Mouse (Mus musculus) intestine, postnatal 0 days (tissue): ENCODE measurements around the gene Cdipt. TPM values are rescaled to one million over a fixed set of nuclear protein-coding genes. Genes with fewer than 3 reads are reported as not detected.

ENCODE experiments used
- ATAC-seq: fragments of 200-750 bp; cut with Nextera tagmentation; 2 replicates; pipeline ENCODE4 v1.8.0; 2017; ENCODE audit warnings: mild to moderate bottlenecking, moderate TSS enrichment, moderate library complexity
- H3K27ac ChIP-seq: fragments of 300-500 bp; sonication (generic); 2 replicates; pipeline ENCODE4 v1.5.1; 2014; ENCODE audit warnings: mild to moderate bottlenecking, low read depth, low read length, moderate library complexity
- H3K27me3 ChIP-seq: fragments of 300-500 bp; sonication (generic); replicated peaks from 2 replicates; pipeline ENCODE4 v1.6.1; 2014; ENCODE audit warnings: low read length, mixed read lengths; ENCODE audit not compliant: control insufficient read depth, insufficient read depth
- H3K36me3 ChIP-seq: fragments of 300-500 bp; sonication (generic); 2 replicates; pipeline ENCODE4 v1.6.1; 2014; ENCODE audit warnings: mild to moderate bottlenecking, moderate library complexity; ENCODE audit not compliant: control insufficient read depth, insufficient read depth
- H3K4me1 ChIP-seq: fragments of 300-500 bp; sonication (generic); replicated peaks from 2 replicates; pipeline ENCODE4 v1.6.1; 2014; ENCODE audit warnings: antibody characterized with exemption, low read length, mixed read lengths; ENCODE audit not compliant: control insufficient read depth, insufficient read depth
- H3K4me2 ChIP-seq: fragments of 300-500 bp; sonication (generic); replicated peaks from 2 replicates; pipeline ENCODE4 v1.6.1; 2014; ENCODE audit warnings: low read depth, mild to moderate bottlenecking, moderate library complexity
- H3K4me3 ChIP-seq: fragments of 300-500 bp; sonication (generic); 2 replicates; pipeline ENCODE4 v1.5.1; 2014; ENCODE audit warnings: low read depth, low read length
- H3K9ac ChIP-seq: fragments of 300-500 bp; sonication (generic); 2 replicates; pipeline ENCODE4 v1.6.1; 2014; ENCODE audit warnings: mild to moderate bottlenecking, low read depth, low read length
- H3K9me3 ChIP-seq: fragments of 300-500 bp; sonication (generic); 2 replicates; pipeline ENCODE4 v1.6.1; 2016; ENCODE audit warnings: mixed run types; ENCODE audit not compliant: control insufficient read depth
- CTCF ChIP-seq: sonication (generic); IDR thresholded peaks from 2 replicates; pipeline ENCODE4 v1.5.1; 2016; ENCODE audit warnings: low read depth, mild to moderate bottlenecking, control low read depth, antibody characterized with exemption, moderate library complexity
- WGBS: fragments of 180-500 bp; shearing (Covaris S2); extraction: QIAGEN DNeasy Blood & Tissue Kit; methylation state at CpG from one replicate; pipeline ENCODE4 v1.1.7; 2014; 5-methylcytosine and 5-hydroxymethylcytosine counted together
- polyA plus RNA-seq: library from polyadenylated mRNA; unstranded; fragments of >200 nt; fragmentation: Nextera tagmentation; extraction: Ambion mirVana; gene quantifications from 2 replicates; pipeline ENCODE4 v1.2.1, GENCODE M21; 2015

Gene Cdipt
- polyA plus RNA-seq, 1 experiment from 2014 or later, result 169 TPM

DNA sequence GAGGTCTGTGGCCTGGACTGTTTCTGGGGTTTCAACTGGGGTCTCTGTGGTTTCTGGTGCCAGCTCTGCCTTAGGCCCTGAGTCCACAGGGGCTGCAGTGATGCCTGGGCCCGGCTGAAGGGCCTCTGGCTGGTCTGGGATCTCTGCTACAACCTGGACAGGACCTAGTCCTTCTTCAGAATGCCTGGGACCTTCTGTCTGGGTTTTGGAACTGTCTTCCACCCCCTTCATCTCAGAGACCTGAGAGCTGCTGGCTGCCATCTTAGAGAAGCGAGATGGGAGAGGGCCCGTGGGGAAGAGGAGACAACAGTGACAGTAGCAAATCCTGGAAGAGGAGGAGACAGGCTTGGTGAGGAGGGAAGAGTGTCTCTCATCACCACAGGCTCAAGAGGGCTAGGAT, 44.3 kb downstream of the Cdipt start:
- no peak for TF ChIP-seq CTCF

DNA sequence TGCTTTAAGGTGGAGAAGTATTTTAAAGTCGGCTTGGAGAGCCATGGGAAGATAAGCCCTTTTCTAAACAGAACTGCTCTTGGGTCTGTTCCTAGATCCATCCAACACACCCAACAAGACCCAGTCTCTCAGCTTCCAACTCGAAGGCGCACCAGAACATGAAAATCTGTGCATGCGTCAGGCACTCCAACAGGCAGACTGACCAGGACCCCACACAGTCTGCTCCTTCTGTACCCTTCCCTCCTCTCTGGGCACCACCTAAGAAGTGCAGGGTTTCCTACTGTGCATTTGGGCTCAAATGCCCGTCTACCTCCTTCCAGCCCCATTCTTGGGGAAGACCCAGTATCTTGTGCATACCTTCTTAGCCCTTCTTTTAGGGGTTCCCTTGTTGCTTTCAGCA, 44.8 kb downstream of the Cdipt start:
- peaks cover 11% of the 10 kb centered on the region; the same call in 1 of the 2 replicates for H3K4me1 ChIP-seq
- peak overlapping the region; percentile 73 for H3K4me2 ChIP-seq
- H3K27ac ChIP-seq, result no peak overlapping the region
- peaks cover 24% of the 10 kb centered on the region for H3K36me3 ChIP-seq
- H3K4me3 ChIP-seq, result peak overlapping the region; percentile 41
- 37% methylated on average over 5 of the region's 5 CpGs for WGBS
- ATAC-seq, result no peak
- H3K9me3 ChIP-seq, result no peaks in the 10 kb centered on the region
- H3K27me3 ChIP-seq, result no peaks in the 10 kb centered on the region
- no peak overlapping the region for H3K9ac ChIP-seq
- TF ChIP-seq CTCF, result no peak

More for the DNA sequence above, 44.3 kb downstream of the Cdipt start:
- H3K27me3 ChIP-seq, result no peaks in the 10 kb centered on the region
- ATAC-seq, result no peak
- peaks cover 11% of the 10 kb centered on the region; the same call in 1 of the 2 replicates for H3K4me1 ChIP-seq
- H3K4me3 ChIP-seq, result peak overlapping the region; percentile 41; the same call in 1 of the 2 replicates
- H3K36me3 ChIP-seq, result peaks cover 24% of the 10 kb centered on the region
- WGBS, result 69% methylated on average over 3 of the region's 3 CpGs
- H3K9me3 ChIP-seq, result no peaks in the 10 kb centered on the region
- peak overlapping the region; percentile 73 for H3K4me2 ChIP-seq
- H3K27ac ChIP-seq, result no peak overlapping the region
- no peak overlapping the region for H3K9ac ChIP-seq

DNA sequence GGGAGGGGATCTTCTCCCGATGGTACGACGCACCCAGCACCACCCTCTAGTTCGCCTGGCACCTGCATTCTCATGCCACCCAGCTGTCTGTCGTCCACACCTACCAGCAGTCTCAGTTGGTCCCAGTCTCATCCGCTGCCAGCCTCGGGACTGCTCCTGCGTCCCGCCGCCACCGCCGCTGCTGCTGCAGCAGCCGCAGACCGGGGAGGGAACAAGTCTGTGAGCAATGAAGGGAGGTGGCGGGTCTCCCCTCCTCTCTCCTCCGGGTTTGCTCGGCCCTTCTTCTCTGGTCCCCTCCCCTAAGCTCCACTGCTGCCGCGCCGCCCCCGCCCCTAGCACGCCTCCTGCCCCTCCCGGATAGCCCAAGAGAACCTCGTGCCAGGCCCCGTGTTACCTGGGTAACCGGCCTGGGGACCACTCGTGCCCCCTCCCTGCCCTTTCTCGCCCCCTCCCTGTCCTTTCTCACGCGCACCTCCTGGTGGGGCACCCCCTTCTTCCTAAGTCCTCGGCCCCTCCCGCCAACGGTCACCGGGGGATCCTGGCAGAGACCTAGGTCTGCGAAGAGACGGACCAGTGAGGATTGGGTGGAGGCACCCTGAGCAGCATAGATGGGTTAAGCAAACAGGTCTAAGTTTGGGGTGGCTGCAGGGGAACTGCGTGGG, 45.3 kb downstream of the Cdipt start, which contains the start of the genes Gm42742 and Prrt2:
Gene Gm42742 (minus strand): TSS at position 197 of the 662 bp plus-strand sequence.
Gene Prrt2 (minus strand): TSS at position 311 of the 662 bp plus-strand sequence.
- Histone ChIP-seq H3K27me3 (no peaks in the 10 kb centered on the region), H3K27ac (no peak within 1 kb of the TSS; the same call in 1 of the 2 replicates), H3K36me3 (peaks cover 24% of the 10 kb centered on the region), H3K9ac (0 out of 2 replicates have a peak within 1 kb of the TSS, but pooled peaks have one; percentile 11), H3K9me3 (no peaks in the 10 kb centered on the region), H3K4me2 (peak within 1 kb of the TSS; percentile 73), H3K4me3 (peak within 1 kb of the TSS; percentile 41), H3K4me1 (peaks cover 11% of the 10 kb centered on the region; the same call in 1 of the 2 replicates)
- no peak for TF ChIP-seq CTCF
- WGBS, result 5% methylated on average over 35 of the region's 37 CpGs
- no peak for ATAC-seq

DNA sequence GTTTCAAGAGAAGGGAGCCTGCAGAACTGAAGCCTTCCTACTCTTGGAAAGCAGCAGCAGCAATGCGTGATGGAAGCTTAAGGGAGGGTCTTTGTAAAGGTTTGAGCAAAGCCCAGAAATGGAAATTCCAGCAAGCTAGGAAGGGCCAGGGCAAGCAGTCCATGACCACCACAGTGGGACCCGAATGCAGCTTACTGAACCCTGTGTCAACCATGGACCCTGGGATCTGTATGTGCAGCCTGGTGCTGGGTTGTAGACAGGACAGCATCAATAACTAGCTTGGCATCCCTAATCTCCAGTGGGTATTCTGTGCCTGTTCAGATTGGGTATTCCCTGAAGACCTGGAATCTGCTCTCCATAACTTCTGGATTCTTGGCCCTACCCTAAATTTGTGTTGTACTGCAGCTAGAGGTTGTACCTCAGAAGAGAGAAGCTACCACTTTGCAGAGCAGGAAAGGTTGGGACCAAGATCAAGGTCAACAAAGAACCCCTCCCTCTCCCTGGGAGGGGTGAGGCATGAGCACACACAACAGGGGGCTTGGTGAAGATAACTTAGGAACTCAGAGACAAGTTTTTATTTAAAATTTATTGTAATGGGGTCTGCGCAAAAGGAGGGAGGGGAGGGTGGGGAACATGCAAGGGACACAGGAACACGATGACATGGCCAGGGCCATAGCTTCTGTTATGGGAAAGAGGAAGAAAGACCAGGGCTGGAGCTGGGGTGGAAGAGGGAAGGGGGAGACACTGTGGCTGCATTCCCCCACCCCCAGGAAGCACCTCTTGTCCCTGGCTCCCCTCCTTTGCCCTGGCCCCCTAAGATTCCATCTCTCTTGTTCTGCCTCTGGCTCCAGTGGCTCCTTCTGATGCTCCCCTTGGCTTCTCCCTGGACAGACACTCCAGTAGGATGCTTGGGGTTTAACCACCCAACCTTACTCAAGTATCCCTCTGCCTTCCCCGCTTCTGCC, 46.1 kb downstream of the Cdipt start:
- peak overlapping the region; percentile 41; the same call in 1 of the 2 replicates for H3K4me3 ChIP-seq
- H3K9ac ChIP-seq, result 0 out of 2 replicates have a peak overlapping the region, but pooled peaks have one; percentile 11
- H3K4me1 ChIP-seq, result peaks cover 11% of the 10 kb centered on the region; the same call in 1 of the 2 replicates
- H3K9me3 ChIP-seq, result no peaks in the 10 kb centered on the region
- peak overlapping the region; percentile 73 for H3K4me2 ChIP-seq
- H3K36me3 ChIP-seq, result peaks cover 24% of the 10 kb centered on the region
- no peak for TF ChIP-seq CTCF
- peak overlapping the region; percentile 28; the same call in 1 of the 2 replicates for H3K27ac ChIP-seq
- 40% methylated on average over 5 of the region's 5 CpGs for WGBS
- ATAC-seq, result no peak
- H3K27me3 ChIP-seq, result no peaks in the 10 kb centered on the region

DNA sequence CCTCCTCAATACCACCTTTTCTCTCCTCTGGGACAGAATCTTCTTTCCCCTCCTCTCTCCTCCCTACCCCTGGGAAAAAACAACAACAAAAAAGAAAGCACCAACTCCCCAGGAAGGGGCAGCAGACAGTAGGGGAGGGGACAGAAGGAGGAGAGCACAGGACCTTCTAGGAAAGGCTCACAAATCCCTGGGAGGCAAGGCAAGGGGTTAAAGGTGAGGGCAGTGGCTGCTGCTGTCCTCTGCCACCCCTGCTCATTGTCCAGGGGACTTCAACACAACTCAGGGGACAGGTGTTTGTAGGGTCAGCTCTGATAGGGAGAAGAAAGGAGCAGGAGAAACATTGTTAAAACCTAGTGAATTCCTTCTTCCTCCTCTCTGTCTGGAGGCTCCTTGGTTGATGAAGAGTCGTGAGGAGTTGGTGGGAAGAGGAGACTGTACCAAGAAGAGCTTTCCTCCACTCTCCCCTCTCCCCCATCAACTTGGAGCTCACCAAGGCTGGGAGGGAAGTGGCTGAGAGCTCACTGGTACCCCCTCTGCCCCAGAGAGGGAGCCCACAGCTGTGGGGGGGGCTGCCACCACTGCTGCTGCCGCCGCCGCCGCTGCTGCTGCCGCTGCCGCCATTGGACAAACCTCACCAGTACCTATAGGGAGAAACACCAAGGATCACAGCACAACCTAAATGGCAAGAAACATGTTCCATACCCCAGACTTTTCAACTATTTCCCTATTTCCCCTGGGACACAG, 47.0 kb downstream of the Cdipt start:
- no peak overlapping the region for H3K9ac ChIP-seq

More for the DNA sequence above, 47.0 kb downstream of the Cdipt start:
- WGBS, result 83% methylated on average over 7 of the region's 7 CpGs
- ATAC-seq, result no peak
- Histone ChIP-seq H3K36me3 (peaks cover 24% of the 10 kb centered on the region), H3K4me3 (no peak overlapping the region), H3K27ac (peak overlapping the region; percentile 28; the same call in 1 of the 2 replicates), H3K9me3 (no peaks in the 10 kb centered on the region), H3K4me1 (peaks cover 11% of the 10 kb centered on the region; the same call in 1 of the 2 replicates), H3K4me2 (no peak overlapping the region), H3K27me3 (no peaks in the 10 kb centered on the region)
- TF ChIP-seq CTCF, result no peak
